Mouse (Mus musculus) left cerebral cortex, postnatal 14 days (tissue): ENCODE data around the gene Vmn2r83. TPM values are rescaled to one million over a fixed set of nuclear protein-coding genes. Genes with fewer than 3 reads are reported as not detected.

Experiments used
- DNase-seq, 2 experiments: peaks; one replicate each; pipeline ENCODE4 v3.0.0; 2021 to 2022; ENCODE audit warnings: low spot score in 2 of 2, mixed read lengths in 1 of 2
- intact Hi-C: fragments of 180-260 bp; cut with DNase I; formaldehyde crosslinking; loops from one replicate; pipeline ENCODE4 v1.15.1; 2025
- microRNA-seq, 2 experiments: library from miRNA; unstranded; fragments of <30 nt; microRNA quantifications; one replicate each; pipeline ENCODE4 v1.2.0; 2022
- total RNA-seq, 2 experiments: library from RNA; stranded (reverse); gene quantifications; 2 replicates each; pipeline ENCODE4 v1.2.3; 2021

The Vmn2r83 gene
- total RNA-seq, 2 experiments from 2014 or later, result not detected

GRCm38 (mm10) chr10:79535431-79535830 lies 66.9 kb downstream of the Vmn2r83 start:
- DNase-seq, result no peak
- intact Hi-C loops, result no loop called here

DNA sequence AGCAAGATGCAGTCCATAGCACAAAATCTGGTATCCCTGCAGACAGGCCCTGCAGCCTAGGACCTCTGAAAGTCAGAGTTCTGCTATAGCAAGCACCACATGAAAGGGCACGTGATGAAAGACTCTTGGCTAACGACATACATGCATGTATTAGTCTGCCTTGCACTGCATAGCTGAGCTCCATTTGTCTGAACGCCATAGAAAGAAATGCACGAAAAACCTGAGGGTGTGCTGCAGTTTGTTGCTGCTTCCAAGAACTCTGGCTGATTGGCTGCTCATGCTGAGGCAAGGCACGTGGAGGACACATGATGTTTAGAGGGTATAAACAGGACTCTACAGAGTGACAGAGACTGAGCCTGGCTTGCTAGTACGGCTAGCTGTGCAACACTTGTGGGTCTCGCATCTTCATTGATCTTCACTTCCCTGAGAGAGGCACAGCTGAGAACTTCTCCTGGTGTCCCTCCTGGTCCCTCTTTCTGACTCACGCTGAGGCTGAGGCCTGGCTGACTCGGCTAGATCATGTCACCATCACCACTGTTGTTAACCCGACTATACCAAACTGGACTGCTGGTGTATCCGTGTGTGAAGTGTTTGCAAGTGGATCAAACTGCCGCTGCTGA lies 68.0 kb downstream of the Vmn2r83 start:
- no peak for DNase-seq

GRCm38 (mm10) chr10:79537271-79537670 lies 68.7 kb downstream of the Vmn2r83 start:
- DNase-seq, result no peak
- intact Hi-C loops, result no loop called here

More for the DNA sequence above, 68.0 kb downstream of the Vmn2r83 start:
- intact Hi-C loops, result no loop called here

GRCm38 (mm10) chr10:79537781-79538180 lies 69.2 kb downstream of the Vmn2r83 start:
- intact Hi-C loops, result no loop called here
- no peak for DNase-seq

DNA sequence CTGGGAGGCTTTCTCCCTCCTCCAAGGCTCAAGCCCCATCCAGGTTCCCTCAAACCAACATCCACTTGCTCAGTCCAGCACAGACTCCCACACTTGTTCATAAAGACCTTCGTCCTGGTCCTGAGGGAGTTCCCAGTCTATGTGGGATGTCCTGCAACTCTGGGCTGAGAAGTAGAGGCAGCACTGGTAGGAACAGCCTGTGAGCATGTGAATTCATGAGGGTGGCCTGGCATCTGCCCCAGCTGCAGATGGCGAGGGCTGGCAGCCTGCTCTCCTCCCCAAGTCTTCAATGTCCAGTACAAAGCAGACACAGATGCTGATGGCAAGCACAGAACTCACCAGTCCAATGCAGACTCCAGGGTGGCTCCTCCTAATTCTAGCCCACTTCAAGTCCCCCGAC lies 69.8 kb downstream of the Vmn2r83 start:
- no peak for DNase-seq
- intact Hi-C loops, result no loop called here

DNA sequence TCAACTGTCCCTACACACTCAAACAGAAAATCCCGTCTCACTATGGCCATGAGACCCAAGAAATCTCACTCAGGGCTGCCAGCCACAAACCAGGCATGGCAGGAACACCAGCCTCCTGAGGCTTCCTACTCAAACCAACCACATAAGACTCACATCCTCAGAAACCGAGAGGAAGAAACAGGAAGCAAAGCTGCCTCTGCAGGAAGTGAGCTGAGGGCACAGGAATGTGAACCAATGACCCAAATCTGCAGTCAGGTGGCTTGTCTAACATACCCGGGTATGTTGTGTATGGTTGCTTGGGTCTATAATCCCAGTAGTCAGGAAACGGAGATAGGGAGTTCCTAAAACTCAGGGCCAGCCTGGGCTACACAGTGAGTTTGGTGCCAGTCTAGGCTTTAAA lies 70.3 kb downstream of the Vmn2r83 start:
- intact Hi-C loops, result no loop called here
- no peak for DNase-seq

- no peak for DNase-seq
- intact Hi-C loops, result no loop called here
These were observed 71.4 kb downstream of the Vmn2r83 start for GRCm38 (mm10) chr10:79539701-79540495.

GRCm38 (mm10) chr10:79540746-79541145 lies 72.2 kb downstream of the Vmn2r83 start:
- DNase-seq, result peak in 1 of 2 experiments; percentile 3
- intact Hi-C loops, result no loop called here

- peak in 1 of 2 experiments; percentile 2 for DNase-seq
- intact Hi-C loops, result no loop called here
These were observed 73.0 kb downstream of the Vmn2r83 start for GRCm38 (mm10) chr10:79541522-79541921.

- intact Hi-C loops, result no loop called here
- DNase-seq, result no peak
These were observed 73.6 kb downstream of the Vmn2r83 start for GRCm38 (mm10) chr10:79542171-79542570.

Small RNA genes lying within 50 kb of the gene (microRNA-seq; reads per million reads assigned to microRNA genes)
- gene Mir6909, result 0.34 to 0.79 reads per million in 2 experiments

Other genes starting within 250 kb of the Vmn2r83 start
- not detected for gene Vmn2r81, start 221.0 kb upstream of the Vmn2r83 start, total RNA-seq
- not detected for gene Vmn2r82, start 112.2 kb upstream of the Vmn2r83 start, total RNA-seq
- gene Plpp2, start 65.1 kb downstream of the Vmn2r83 start, total RNA-seq, result 1 to 10 TPM; 2.5 to 3.3 TPM
- gene Mier2, start 86.5 kb downstream of the Vmn2r83 start, total RNA-seq, result 10 to 100 TPM; 41.7 to 51.4 TPM
- gene Theg, start 118.6 kb downstream of the Vmn2r83 start, total RNA-seq, result under 1 TPM in 1 of 2 experiments, not detected in 1; 0.55 TPM
- 10 to 100 TPM; 14.2 to 15.1 TPM for gene C2cd4c, start 145.3 kb downstream of the Vmn2r83 start, total RNA-seq
- gene Shc2, start 169.2 kb downstream of the Vmn2r83 start, total RNA-seq, result 10 to 100 TPM; 49.8 to 50.3 TPM
- gene Odf3l2, start 177.0 kb downstream of the Vmn2r83 start, total RNA-seq, result under 1 TPM; 0.46 to 0.63 TPM
- gene Madcam1, start 195.8 kb downstream of the Vmn2r83 start, total RNA-seq, result under 1 TPM in 1 of 2 experiments, not detected in 1; 0.23 TPM
- 10 to 100 TPM; 71.9 to 77.9 TPM for gene Tpgs1, start 200.6 kb downstream of the Vmn2r83 start, total RNA-seq
- gene Cdc34, start 213.5 kb downstream of the Vmn2r83 start, total RNA-seq, result 10 to 100 TPM; 64.2 to 70.3 TPM
- gene Gzmm, start 220.3 kb downstream of the Vmn2r83 start, total RNA-seq, result 1 to 10 TPM in 1 of 2 experiments, under 1 TPM in 1; 0.81 to 1.6 TPM
- gene Bsg, start 235.8 kb downstream of the Vmn2r83 start, total RNA-seq, result 100 to 1,000 TPM; 785 to 820 TPM
- gene Hcn2, start 247.9 kb downstream of the Vmn2r83 start, total RNA-seq, result 10 to 100 TPM; 93.4 to 99.2 TPM